Mouse (Mus musculus): ENCODE data around the gene Stac2. TPM values are rescaled to one million over a fixed set of nuclear protein-coding genes. Genes with fewer than 3 reads are reported as not detected.

Stac2 gene
- polyA plus RNA-seq, 1 experiment from 2014 or later = 0.29 TPM

GRCm38 (mm10) chr11:98019883-98020610 is 33.2 kb downstream of the Stac2 start:
- Histone ChIP-seq H3K4me2 (ENCODE audit: low read depth, low read length) (0 out of 2 replicates have a peak overlapping the region, but pooled peaks have one; percentile 19), H3K27me3 (replicated peaks; ENCODE audit: control insufficient read depth, insufficient read depth, low read length) (no peaks in the 10 kb centered on the region), H3K9ac (ENCODE audit: low read depth, low read length) (peak overlapping the region; percentile 19; the same call in 1 of the 2 replicates), H3K27ac (ENCODE audit: low read length) (no peak overlapping the region), H3K36me3 (ENCODE audit: control insufficient read depth, insufficient read depth, low read length) (no peaks in the 10 kb centered on the region), H3K4me3 (ENCODE audit: low read length) (no peak overlapping the region), H3K4me1 (ENCODE audit: control insufficient read depth, insufficient read depth, low read length) (peaks cover 16% of the 10 kb centered on the region), H3K9me3 (ENCODE audit: control insufficient read depth, low read length) (no peaks in the 10 kb centered on the region)
- 36% methylated on average over 8 of the region's 8 CpGs for WGBS
- no peak for ATAC-seq

- Histone ChIP-seq H3K27me3 (replicated peaks; ENCODE audit: control insufficient read depth, insufficient read depth, low read length) (no peaks in the 10 kb centered on the region), H3K9ac (ENCODE audit: low read depth, low read length) (no peak overlapping the region), H3K4me1 (ENCODE audit: control insufficient read depth, insufficient read depth, low read length) (peaks cover 16% of the 10 kb centered on the region), H3K36me3 (ENCODE audit: control insufficient read depth, insufficient read depth, low read length) (no peaks in the 10 kb centered on the region), H3K27ac (ENCODE audit: low read length) (no peak overlapping the region), H3K4me2 (ENCODE audit: low read depth, low read length) (peak overlapping the region; percentile 19; the same call in 1 of the 2 replicates), H3K4me3 (ENCODE audit: low read length) (no peak overlapping the region), H3K9me3 (ENCODE audit: control insufficient read depth, low read length) (no peaks in the 10 kb centered on the region)
- WGBS = 44% methylated on average over 10 of the region's 10 CpGs
- peak; percentile 19; the same call in 1 of the 2 replicates for ATAC-seq
These were observed 34.2 kb downstream of the Stac2 start for GRCm38 (mm10) chr11:98018858-98019641.

GRCm38 (mm10) chr11:98018222-98018621 is 35.0 kb downstream of the Stac2 start:
- no peaks in the 10 kb centered on the region for H3K27me3 ChIP-seq (replicated peaks; ENCODE audit: control insufficient read depth, insufficient read depth, low read length)
- H3K4me3 ChIP-seq (ENCODE audit: low read length) = no peak overlapping the region
- WGBS = 78% methylated on average over 6 of the region's 6 CpGs
- H3K27ac ChIP-seq (ENCODE audit: low read length) = no peak overlapping the region
- no peaks in the 10 kb centered on the region for H3K9me3 ChIP-seq (ENCODE audit: control insufficient read depth, low read length)
- H3K4me1 ChIP-seq (ENCODE audit: control insufficient read depth, insufficient read depth, low read length) = peaks cover 14% of the 10 kb centered on the region
- no peak for ATAC-seq
- no peak overlapping the region for H3K4me2 ChIP-seq (ENCODE audit: low read depth, low read length)
- H3K36me3 ChIP-seq (ENCODE audit: control insufficient read depth, insufficient read depth, low read length) = no peaks in the 10 kb centered on the region
- H3K9ac ChIP-seq (ENCODE audit: low read depth, low read length) = no peak overlapping the region

GRCm38 (mm10) chr11:98016824-98017223 is 36.4 kb downstream of the Stac2 start:
- H3K4me2 ChIP-seq (ENCODE audit: low read depth, low read length) = no peak overlapping the region
- no peaks in the 10 kb centered on the region for H3K36me3 ChIP-seq (ENCODE audit: control insufficient read depth, insufficient read depth, low read length)
- no peak overlapping the region for H3K4me3 ChIP-seq (ENCODE audit: low read length)
- no peak overlapping the region for H3K9ac ChIP-seq (ENCODE audit: low read depth, low read length)
- no peak for ATAC-seq
- H3K4me1 ChIP-seq (ENCODE audit: control insufficient read depth, insufficient read depth, low read length) = peaks cover 15% of the 10 kb centered on the region
- H3K27me3 ChIP-seq (replicated peaks; ENCODE audit: control insufficient read depth, insufficient read depth, low read length) = no peaks in the 10 kb centered on the region
- 79% methylated on average over 4 of the region's 4 CpGs for WGBS
- H3K27ac ChIP-seq (ENCODE audit: low read length) = no peak overlapping the region
- H3K9me3 ChIP-seq (ENCODE audit: control insufficient read depth, low read length) = no peaks in the 10 kb centered on the region

- Histone ChIP-seq H3K27me3 (replicated peaks; ENCODE audit: control insufficient read depth, insufficient read depth, low read length) (no peaks in the 10 kb centered on the region), H3K9me3 (ENCODE audit: control insufficient read depth, low read length) (no peaks in the 10 kb centered on the region), H3K4me1 (ENCODE audit: control insufficient read depth, insufficient read depth, low read length) (peaks cover 9% of the 10 kb centered on the region; the same call in 1 of the 2 replicates), H3K9ac (ENCODE audit: low read depth, low read length) (no peak overlapping the region), H3K4me3 (ENCODE audit: low read length) (no peak overlapping the region), H3K4me2 (ENCODE audit: low read depth, low read length) (no peak overlapping the region), H3K36me3 (ENCODE audit: control insufficient read depth, insufficient read depth, low read length) (no peaks in the 10 kb centered on the region), H3K27ac (ENCODE audit: low read length) (no peak overlapping the region)
- no peak for ATAC-seq
- WGBS = 88% methylated on average over 5 of the region's 5 CpGs
These were observed 37.1 kb downstream of the Stac2 start for GRCm38 (mm10) chr11:98016177-98016576.

GRCm38 (mm10) chr11:98012831-98013230 is 40.4 kb downstream of the Stac2 start:
- H3K9me3 ChIP-seq (ENCODE audit: control insufficient read depth, low read length) = no peaks in the 10 kb centered on the region
- 81% methylated on average over 10 of the region's 10 CpGs for WGBS
- no peak for ATAC-seq
- H3K4me2 ChIP-seq (ENCODE audit: low read depth, low read length) = no peak overlapping the region
- H3K9ac ChIP-seq (ENCODE audit: low read depth, low read length) = no peak overlapping the region
- H3K4me1 ChIP-seq (ENCODE audit: control insufficient read depth, insufficient read depth, low read length) = 0 out of 2 replicates have a peak, but pooled peaks cover 3% of the 10 kb centered on the region
- no peak overlapping the region for H3K4me3 ChIP-seq (ENCODE audit: low read length)
- no peak overlapping the region for H3K27ac ChIP-seq (ENCODE audit: low read length)
- no peaks in the 10 kb centered on the region for H3K36me3 ChIP-seq (ENCODE audit: control insufficient read depth, insufficient read depth, low read length)
- H3K27me3 ChIP-seq (replicated peaks; ENCODE audit: control insufficient read depth, insufficient read depth, low read length) = no peaks in the 10 kb centered on the region

GRCm38 (mm10) chr11:98011716-98012115 is 41.5 kb downstream of the Stac2 start:
- H3K4me1 ChIP-seq (ENCODE audit: control insufficient read depth, insufficient read depth, low read length) = 0 out of 2 replicates have a peak, but pooled peaks cover 3% of the 10 kb centered on the region
- ATAC-seq = no peak
- H3K9me3 ChIP-seq (ENCODE audit: control insufficient read depth, low read length) = no peaks in the 10 kb centered on the region
- no peak overlapping the region for H3K27ac ChIP-seq (ENCODE audit: low read length)
- H3K9ac ChIP-seq (ENCODE audit: low read depth, low read length) = no peak overlapping the region
- no peak overlapping the region for H3K4me2 ChIP-seq (ENCODE audit: low read depth, low read length)
- H3K4me3 ChIP-seq (ENCODE audit: low read length) = no peak overlapping the region
- H3K36me3 ChIP-seq (ENCODE audit: control insufficient read depth, insufficient read depth, low read length) = no peaks in the 10 kb centered on the region
- 59% methylated on average over 9 of the region's 9 CpGs for WGBS
- H3K27me3 ChIP-seq (replicated peaks; ENCODE audit: control insufficient read depth, insufficient read depth, low read length) = no peaks in the 10 kb centered on the region

- no peak overlapping the region for H3K9ac ChIP-seq (ENCODE audit: low read depth, low read length)
- WGBS = 76% methylated on average over 11 of the region's 11 CpGs
- H3K4me1 ChIP-seq (ENCODE audit: control insufficient read depth, insufficient read depth, low read length) = peaks cover 7% of the 10 kb centered on the region
- ATAC-seq = no peak
- no peak overlapping the region for H3K4me3 ChIP-seq (ENCODE audit: low read length)
- H3K4me2 ChIP-seq (ENCODE audit: low read depth, low read length) = no peak overlapping the region
- H3K9me3 ChIP-seq (ENCODE audit: control insufficient read depth, low read length) = no peaks in the 10 kb centered on the region
- H3K27me3 ChIP-seq (replicated peaks; ENCODE audit: control insufficient read depth, insufficient read depth, low read length) = no peaks in the 10 kb centered on the region
- H3K36me3 ChIP-seq (ENCODE audit: control insufficient read depth, insufficient read depth, low read length) = peaks cover 2% of the 10 kb centered on the region; the same call in 1 of the 2 replicates
- H3K27ac ChIP-seq (ENCODE audit: low read length) = no peak overlapping the region
These were observed 45.2 kb downstream of the Stac2 start for GRCm38 (mm10) chr11:98008087-98008486.

- Histone ChIP-seq H3K36me3 (ENCODE audit: control insufficient read depth, insufficient read depth, low read length) (peaks cover 2% of the 10 kb centered on the region; the same call in 1 of the 2 replicates), H3K27ac (ENCODE audit: low read length) (no peak overlapping the region)
These were observed 47.6 kb downstream of the Stac2 start for GRCm38 (mm10) chr11:98005686-98006085.

More at GRCm38 (mm10) chr11:98005686-98006085, 47.6 kb downstream of the Stac2 start:
- H3K9ac ChIP-seq (ENCODE audit: low read depth, low read length) = no peak overlapping the region
- ATAC-seq = no peak
- peaks cover 7% of the 10 kb centered on the region for H3K4me1 ChIP-seq (ENCODE audit: control insufficient read depth, insufficient read depth, low read length)
- no peak overlapping the region for H3K4me2 ChIP-seq (ENCODE audit: low read depth, low read length)
- no peaks in the 10 kb centered on the region for H3K9me3 ChIP-seq (ENCODE audit: control insufficient read depth, low read length)
- H3K4me3 ChIP-seq (ENCODE audit: low read length) = no peak overlapping the region
- peaks cover 12% of the 10 kb centered on the region; the same call in 1 of the 2 replicates for H3K27me3 ChIP-seq (replicated peaks; ENCODE audit: control insufficient read depth, insufficient read depth, low read length)
- 78% methylated on average over 10 of the region's 10 CpGs for WGBS

All from intestine, embryonic 16.5 days (tissue).